Mouse (Mus musculus) gastrocnemius, adult 2 months (tissue): Measurements from ENCODE around the gene Hoxa13. TPM values are rescaled to one million over a fixed set of nuclear protein-coding genes. Genes with fewer than 3 reads are reported as not detected.

Experiments used
- DNase-seq: peaks from one replicate; pipeline ENCODE4 v3.0.0; 2022
- H3K27ac ChIP-seq: fragments of 200-600 bp; 2 replicates; pipeline ENCODE4 v1.8.1; 2022; ENCODE audit warnings: mild to moderate bottlenecking
- H3K4me3 ChIP-seq: fragments of 200-600 bp; 2 replicates; pipeline ENCODE4 v1.8.1; 2022; ENCODE audit warnings: mild to moderate bottlenecking, moderate library complexity
- CTCF ChIP-seq: fragments of 200-600 bp; IDR thresholded peaks from 2 replicates; pipeline ENCODE4 v1.8.1; 2022; ENCODE audit warnings: antibody characterized with exemption, mild to moderate bottlenecking, moderate library complexity
- intact Hi-C: fragments of 180-260 bp; cut with DNase I; formaldehyde crosslinking; loops from one replicate; pipeline ENCODE4 v1.15.1; 2025
- long read RNA-seq, 2 experiments: library from polyadenylated mRNA; stranded (forward); transcript quantifications; one replicate each; pipeline ENCODE4 v2.0.0; 2021
- total RNA-seq, 2 experiments: library from RNA; stranded (reverse); gene quantifications; 2 replicates each; pipeline ENCODE4 v1.2.3; 2021

Gene Hoxa13
- 1 to 10 TPM; 1.5 to 3.8 TPM for total RNA-seq
- long read RNA-seq, experiment 1: 0 reads
- long read RNA-seq, experiment 2, partial matches to known transcripts: 0 of 2 reads
- long read RNA-seq, experiment 2, other reads (novel, unspliced or antisense): 0 of 2 reads

DNA sequence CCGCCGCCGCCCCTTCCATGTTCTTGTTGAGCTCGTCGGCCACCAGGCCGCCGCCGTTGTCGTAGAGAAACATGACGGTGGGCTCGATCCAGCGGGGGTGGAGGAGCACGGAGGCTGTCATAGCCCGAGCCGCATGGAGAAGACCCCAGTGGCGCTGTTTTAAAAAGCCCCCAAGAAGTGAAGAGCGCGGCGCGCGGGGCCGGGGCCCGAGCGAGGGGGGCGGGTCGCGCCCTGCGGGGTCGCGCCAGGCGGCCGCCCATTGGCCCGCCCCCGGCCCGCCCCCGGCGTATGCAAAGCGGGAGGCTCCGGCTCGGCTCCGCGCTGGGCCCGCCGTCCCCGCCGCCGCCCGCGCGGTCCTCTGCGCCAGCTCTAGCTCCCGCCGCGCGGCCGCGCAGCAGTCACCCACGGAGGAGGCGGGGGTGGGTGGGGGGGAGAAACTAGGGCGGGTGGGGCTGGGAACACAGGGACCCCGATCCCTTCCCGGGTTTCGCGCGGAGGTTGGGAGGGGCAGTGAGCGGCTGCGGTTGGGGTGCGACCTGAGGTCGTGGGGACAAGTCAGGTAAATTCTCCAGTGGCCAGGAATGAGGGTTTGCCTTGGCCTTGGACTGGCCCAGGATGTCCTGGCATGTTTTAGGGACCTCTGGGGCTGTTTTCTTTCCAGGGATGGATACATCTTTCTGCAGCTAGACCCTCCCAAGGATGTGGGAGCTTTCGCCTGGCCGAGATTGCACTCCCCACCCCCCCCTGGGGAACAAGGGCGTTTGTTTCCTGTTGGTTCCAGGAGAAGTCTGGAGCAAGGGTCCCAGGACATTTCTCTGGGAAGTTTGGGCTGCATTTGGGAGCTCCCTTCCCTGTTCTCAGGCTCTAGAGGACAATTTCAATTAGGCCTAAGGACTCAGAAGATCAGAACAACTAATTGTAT lies at the start of gene Hoxa13:
Hoxa13 (minus strand) TSS at position 227 of the 922 bp plus-strand sequence.
- no peak for TF ChIP-seq CTCF
- intact Hi-C loops: no loop called here
- peak within 1 kb of the TSS; percentile 79 for H3K27ac ChIP-seq
- peak within 1 kb of the TSS; percentile 77 for H3K4me3 ChIP-seq
- DNase-seq: peak; percentile 77

DNA sequence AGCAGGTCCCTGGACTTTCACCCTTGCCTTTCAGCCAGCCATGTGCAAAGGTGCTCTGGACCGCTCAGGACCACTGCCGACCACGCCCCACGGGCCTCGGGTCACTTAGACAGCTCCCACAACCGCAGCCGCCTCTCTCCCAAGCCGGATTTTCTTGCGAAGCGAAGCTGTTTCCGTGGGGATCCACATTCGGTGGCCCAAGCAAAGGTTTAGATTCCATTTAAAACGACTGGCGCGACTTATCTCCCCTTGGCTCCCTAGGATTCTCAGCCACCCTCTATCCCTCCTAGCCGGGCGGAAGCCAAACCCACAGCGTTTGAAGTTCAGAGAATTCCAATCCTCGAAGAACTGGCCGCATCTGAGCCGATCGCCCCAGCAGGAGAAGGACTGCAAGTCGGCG lies 49.7 kb upstream of the Hoxa13 start:
- Histone ChIP-seq H3K27ac (no peak overlapping the region), H3K4me3 (no peak overlapping the region; the same call in 1 of the 2 replicates)
- TF ChIP-seq CTCF: no peak
- intact Hi-C loops: loop anchor here (5.0 kb wide), 1 partner anchor 38 kb away; no protein-coding TSS in a partner anchor
- no peak for DNase-seq

DNA sequence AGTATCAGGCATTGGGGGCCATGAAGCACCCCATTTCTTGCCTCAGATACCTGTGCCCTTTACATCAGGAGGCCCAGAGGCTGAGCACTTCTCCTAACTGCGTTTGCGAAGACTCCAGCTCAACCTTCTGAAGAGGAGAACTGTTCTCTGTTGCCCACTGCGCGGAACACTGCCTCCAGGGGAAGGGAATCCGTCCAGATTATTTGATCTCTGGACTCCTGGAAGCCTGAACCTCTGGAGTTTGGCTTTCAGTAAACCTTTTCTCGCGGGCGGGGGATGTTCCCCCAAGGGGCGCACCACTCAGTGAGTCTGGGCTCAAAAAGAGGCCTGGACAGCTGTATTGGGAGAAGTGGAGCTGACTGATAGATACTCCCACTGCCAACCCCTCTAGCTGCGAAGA lies 49.1 kb upstream of the Hoxa13 start:
- intact Hi-C loops: loop anchor here (2.0 to 5.0 kb wide), 4 partner anchors 37 to 413 kb away; no protein-coding TSS in a partner anchor
- no peak overlapping the region for H3K4me3 ChIP-seq
- no peak overlapping the region for H3K27ac ChIP-seq
- no peak for DNase-seq
- no peak for TF ChIP-seq CTCF

DNA sequence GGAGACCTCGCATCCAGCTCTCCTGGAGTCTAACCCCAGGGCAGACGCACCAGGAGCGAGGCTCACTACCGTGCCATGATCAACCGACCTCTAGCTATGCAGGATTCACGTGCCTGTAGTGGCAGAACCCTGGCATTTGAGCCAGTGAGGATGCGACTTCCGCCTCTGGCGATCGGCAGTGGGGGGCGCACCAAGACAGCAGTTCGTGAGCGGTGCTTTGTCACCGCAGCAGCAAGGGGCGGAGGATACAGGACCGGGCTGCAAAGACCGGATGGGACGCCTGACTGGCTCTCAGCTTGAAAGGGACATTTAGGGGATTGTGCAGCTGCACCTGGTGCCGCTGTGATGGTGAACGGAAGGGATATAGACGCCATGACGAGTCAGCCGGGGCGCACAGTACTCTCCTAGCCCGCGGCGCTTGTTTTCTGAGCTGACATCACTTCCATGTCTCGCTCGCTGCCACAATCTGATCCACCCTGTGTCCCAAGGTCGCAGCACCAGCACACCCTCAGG lies 45.3 kb upstream of the Hoxa13 start:
- H3K27ac ChIP-seq: 0 out of 2 replicates have a peak overlapping the region, but pooled peaks have one; percentile 28
- peak; percentile 81 for TF ChIP-seq CTCF
- DNase-seq: peak; percentile 80
- intact Hi-C loops: loop anchor here (5.0 kb wide), 2 partner anchors 296 to 416 kb away; no protein-coding TSS in a partner anchor
- peak overlapping the region; percentile 70 for H3K4me3 ChIP-seq

DNA sequence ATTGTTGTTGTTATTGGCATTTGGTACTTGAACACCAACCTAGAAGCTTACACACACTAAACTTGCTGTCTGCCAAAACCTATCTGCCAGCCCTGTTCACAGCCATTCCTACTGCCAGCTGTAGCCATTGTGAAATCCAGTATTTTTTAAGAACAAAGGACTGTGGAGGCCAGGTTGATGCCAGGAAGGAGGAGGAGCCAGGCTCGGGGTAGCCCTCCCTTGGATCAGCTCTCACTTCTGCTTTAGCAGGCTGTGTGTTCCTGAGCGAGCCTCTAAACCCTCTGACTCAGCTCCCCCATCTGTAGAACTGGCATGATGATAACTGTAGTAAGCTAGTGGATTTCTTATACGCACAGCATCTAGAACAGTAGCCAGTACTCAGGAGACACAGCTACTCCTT lies 42.7 kb upstream of the Hoxa13 start:
- Histone ChIP-seq H3K4me3 (no peak overlapping the region), H3K27ac (no peak overlapping the region)
- no peak for DNase-seq
- intact Hi-C loops: no loop called here
- no peak for TF ChIP-seq CTCF

DNA sequence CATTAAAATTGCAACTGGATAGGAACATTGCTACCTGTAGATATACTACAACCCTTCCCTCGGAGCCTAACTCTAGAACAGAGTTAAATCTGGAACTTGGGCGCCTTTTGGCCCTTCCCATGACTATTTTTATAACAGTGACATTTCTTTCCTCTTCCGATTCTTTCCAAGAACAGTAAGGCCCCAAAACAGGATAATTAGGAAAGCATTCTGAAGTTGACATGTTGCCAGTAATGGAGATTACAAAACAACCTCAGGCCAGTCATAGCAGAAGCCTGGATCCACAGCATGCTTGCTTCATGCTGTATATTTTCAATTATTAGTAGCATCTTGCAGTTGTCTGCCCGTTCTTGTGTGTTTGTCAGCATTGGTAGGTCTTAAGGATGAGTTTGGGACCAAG lies 40.1 kb upstream of the Hoxa13 start:
- no peak overlapping the region for H3K27ac ChIP-seq
- no peak for DNase-seq
- no peak for TF ChIP-seq CTCF
- no peak overlapping the region for H3K4me3 ChIP-seq
- intact Hi-C loops: no loop called here

DNA sequence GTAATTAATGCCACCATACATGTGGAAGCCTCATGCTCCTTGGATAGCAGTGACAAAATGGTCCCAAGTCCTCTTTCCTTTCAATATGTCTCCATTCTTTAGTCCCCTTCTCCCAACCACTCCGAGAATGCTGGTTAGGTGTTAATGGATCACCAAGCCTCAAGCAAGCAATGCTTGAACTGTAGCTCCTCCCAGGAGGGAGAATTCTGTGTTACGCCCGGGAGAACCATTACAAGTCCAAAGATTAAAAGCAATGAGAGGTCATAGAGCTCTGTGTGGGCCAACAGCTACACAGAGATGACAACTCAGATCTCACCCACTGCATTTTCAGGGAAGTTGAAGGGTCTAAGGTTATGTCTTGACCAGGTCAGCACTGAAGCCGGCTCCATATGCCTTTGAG lies 37.8 kb upstream of the Hoxa13 start:
- Histone ChIP-seq H3K27ac (no peak overlapping the region), H3K4me3 (no peak overlapping the region)
- DNase-seq: no peak
- TF ChIP-seq CTCF: no peak
- intact Hi-C loops: no loop called here

DNA sequence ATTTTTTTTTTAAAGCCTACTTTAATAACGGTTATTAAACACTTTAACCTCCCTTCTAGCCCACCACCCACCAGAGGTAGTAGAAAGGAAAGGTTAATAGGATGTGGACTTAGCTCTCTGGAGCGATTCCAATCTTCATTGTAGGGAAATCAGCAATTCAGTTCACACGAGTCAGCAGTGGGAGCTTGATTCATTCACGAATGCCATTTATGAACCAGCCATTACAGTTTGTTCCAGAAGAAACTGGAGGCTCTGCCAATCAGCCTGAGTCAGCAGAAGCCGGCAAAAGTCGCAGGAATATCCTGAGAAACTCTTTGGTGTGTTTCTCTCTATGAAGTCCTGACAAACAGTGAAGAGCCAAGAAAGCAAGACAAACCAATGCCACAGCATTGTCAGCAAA lies 33.9 kb upstream of the Hoxa13 start:
- no peak for DNase-seq
- intact Hi-C loops: no loop called here
- no peak for TF ChIP-seq CTCF
- H3K27ac ChIP-seq: no peak overlapping the region
- H3K4me3 ChIP-seq: no peak overlapping the region

DNA sequence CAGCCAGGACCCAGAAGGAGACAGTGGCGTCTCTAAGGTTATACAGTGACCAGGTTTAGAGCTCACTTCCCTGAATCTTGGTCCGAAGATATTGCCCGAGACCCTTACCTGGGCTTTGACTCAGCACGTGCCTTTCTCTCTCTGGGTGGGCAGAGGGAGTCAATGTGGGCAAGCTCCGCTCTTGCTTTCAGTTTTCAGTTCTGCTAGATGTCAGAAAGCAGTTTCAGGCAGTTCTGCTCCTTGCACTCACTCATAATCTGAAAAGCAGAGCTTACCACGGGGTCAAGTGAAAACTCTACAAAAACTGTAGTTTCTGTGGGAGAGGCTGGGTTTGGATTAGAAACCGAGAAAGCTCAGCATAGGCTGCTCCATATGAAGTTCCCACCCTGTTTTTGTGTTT lies 31.6 kb upstream of the Hoxa13 start:
- Histone ChIP-seq H3K27ac (no peak overlapping the region), H3K4me3 (no peak overlapping the region)
- TF ChIP-seq CTCF: no peak
- DNase-seq: no peak
- intact Hi-C loops: no loop called here

DNA sequence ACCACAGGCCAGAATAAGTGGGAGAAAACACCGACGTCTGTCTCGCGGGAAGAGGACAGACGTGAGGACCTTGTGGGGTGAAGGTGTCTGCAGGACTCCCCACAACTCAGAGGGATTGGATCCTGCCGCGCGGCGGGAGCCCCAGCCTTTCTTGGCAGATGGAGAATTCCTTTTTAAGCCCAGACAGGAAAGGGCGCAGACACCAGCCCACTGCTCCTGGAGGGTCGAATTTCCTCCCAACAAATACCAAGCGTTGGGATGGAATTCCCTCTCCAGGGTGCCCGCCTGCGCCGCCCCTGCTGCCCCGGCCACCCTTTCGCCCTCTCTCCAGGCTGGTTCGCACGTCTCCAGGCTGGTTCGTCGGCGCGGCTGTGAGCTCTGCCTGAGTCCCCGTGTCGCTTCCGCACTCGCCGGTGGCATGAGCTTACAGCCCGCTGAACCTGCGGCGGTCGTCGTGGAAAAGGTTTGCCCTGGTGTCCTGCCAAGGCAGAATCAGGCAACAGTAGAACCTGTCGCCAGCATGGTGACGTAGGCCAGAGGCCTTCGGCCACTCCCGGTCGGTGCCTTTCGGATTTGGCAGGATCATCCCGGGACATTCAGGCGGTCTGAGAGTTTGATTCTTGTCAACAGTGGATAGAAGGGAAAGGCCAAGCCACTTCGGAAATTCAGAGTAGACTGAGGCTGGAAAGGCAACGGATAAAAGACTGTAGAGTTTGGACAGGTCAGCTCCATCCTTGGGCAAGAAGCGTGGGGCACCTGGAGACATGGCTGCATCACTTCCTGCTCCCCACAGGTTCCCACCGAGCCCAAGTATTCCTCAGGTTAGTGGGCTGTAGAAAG lies 30.6 kb upstream of the Hoxa13 start:
- DNase-seq: peak; percentile 68
- H3K27ac ChIP-seq: peak overlapping the region; percentile 64
- H3K4me3 ChIP-seq: peak overlapping the region; percentile 67
- TF ChIP-seq CTCF: no peak
- intact Hi-C loops: no loop called here

DNA sequence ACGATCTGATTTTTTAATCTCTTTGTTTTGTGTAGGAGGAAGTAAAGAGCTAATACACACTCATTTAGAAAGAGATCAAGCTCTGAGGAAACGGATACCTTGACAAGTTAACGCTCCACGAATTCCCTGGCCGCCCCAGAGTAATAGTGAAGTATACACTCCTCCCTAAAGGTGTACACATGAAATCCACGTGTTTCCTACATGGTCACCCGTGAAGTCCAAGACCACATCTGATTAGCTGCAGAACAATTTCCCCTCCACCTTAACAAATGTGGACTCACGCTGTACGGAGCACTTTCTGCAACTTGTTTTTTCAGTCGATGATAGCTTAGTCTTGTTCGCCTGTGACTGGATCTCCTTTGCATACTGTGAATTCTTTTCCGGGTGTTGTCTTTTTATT lies 29.5 kb upstream of the Hoxa13 start:
- no peak for DNase-seq
- no peak overlapping the region for H3K4me3 ChIP-seq
- no peak overlapping the region for H3K27ac ChIP-seq
- no peak for TF ChIP-seq CTCF
- intact Hi-C loops: no loop called here

DNA sequence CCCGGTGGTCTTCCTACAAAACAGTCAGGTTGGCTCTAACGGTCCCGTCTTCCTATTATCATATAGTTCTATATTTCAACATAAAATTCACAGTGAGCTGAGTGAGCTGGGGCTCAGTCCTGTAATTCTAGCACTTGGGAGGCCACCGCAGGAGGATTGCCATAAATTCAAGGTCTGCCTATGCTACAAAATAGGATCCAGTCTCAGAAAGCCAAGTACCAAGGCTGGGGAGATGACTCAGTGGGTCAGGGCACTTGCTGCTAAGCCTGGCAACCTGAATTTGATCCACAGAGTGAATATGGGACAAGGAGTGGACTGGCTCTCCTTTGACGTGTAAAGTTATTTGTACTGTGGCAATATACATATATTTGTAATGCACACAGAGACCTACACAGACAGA lies 23.2 kb upstream of the Hoxa13 start:
- DNase-seq: peak; percentile 39
- TF ChIP-seq CTCF: no peak
- H3K4me3 ChIP-seq: no peak overlapping the region
- intact Hi-C loops: no loop called here
- 0 out of 2 replicates have a peak overlapping the region, but pooled peaks have one; percentile 1 for H3K27ac ChIP-seq
